Mouse (Mus musculus) limb, embryonic 14.5 days (tissue): ENCODE measurements around the gene Ube2m. TPM values are rescaled to one million over a fixed set of nuclear protein-coding genes. Genes with fewer than 3 reads are reported as not detected.

ENCODE experiments used
- ATAC-seq: fragments of 200-750 bp; cut with Nextera tagmentation; 2 replicates; pipeline ENCODE4 v1.8.0; 2017; ENCODE audit warnings: low read depth, moderate number of reproducible peaks, moderate TSS enrichment; ENCODE audit not compliant: low FRiP score
- DNase-seq: peaks from one replicate; pipeline ENCODE4 v3.0.0-alpha.2; 2015; ENCODE audit warnings: low spot score
- H3K27ac ChIP-seq: fragments of 300-500 bp; sonication (generic); replicated peaks from 2 replicates; pipeline ENCODE4 v1.5.1; 2014; ENCODE audit warnings: low read depth, mild to moderate bottlenecking, low read length, moderate library complexity, mixed read lengths
- H3K27me3 ChIP-seq: fragments of 300-500 bp; sonication (generic); 2 replicates; pipeline ENCODE4 v1.6.1; 2014; ENCODE audit warnings: low read length, mixed read lengths; ENCODE audit not compliant: control insufficient read depth, insufficient read depth
- H3K36me3 ChIP-seq: fragments of 300-500 bp; sonication (generic); 2 replicates; pipeline ENCODE4 v1.6.1; 2014; ENCODE audit warnings: mild to moderate bottlenecking, low read length, moderate library complexity, mixed read lengths; ENCODE audit not compliant: control insufficient read depth, insufficient read depth
- H3K4me1 ChIP-seq: fragments of 300-500 bp; sonication (generic); 2 replicates; pipeline ENCODE4 v1.6.1; 2014; ENCODE audit warnings: antibody characterized with exemption, low read length, mixed read lengths; ENCODE audit not compliant: control insufficient read depth, insufficient read depth
- H3K4me2 ChIP-seq: fragments of 300-500 bp; sonication (generic); replicated peaks from 2 replicates; pipeline ENCODE4 v1.6.1; 2014; ENCODE audit warnings: low read depth, mild to moderate bottlenecking, low read length, moderate library complexity; ENCODE audit not compliant: severe bottlenecking
- H3K4me3 ChIP-seq: fragments of 300-500 bp; sonication (generic); replicated peaks from 2 replicates; pipeline ENCODE4 v1.5.1; 2014; ENCODE audit warnings: low read length
- H3K9ac ChIP-seq: fragments of 300-500 bp; sonication (generic); 2 replicates; pipeline ENCODE4 v1.6.1; 2014; ENCODE audit warnings: mild to moderate bottlenecking, low read depth, low read length, moderate library complexity; ENCODE audit not compliant: severe bottlenecking
- H3K9me3 ChIP-seq: fragments of 300-500 bp; sonication (generic); 2 replicates; pipeline ENCODE4 v1.6.1; 2016; ENCODE audit warnings: low read length; ENCODE audit not compliant: control insufficient read depth
- POLR2A ChIP-seq: fragments of 200-500 bp; IDR thresholded peaks from 2 replicates; pipeline ENCODE4 v1.8.0; 2012; ENCODE audit warnings: inconsistent platforms, mild to moderate bottlenecking, moderate library complexity, borderline replicate concordance; ENCODE audit not compliant: insufficient read depth, insufficient read length; ENCODE audit errors: extremely low read depth
- WGBS: fragments of 180-500 bp; shearing (Covaris S2); extraction: QIAGEN DNeasy Blood & Tissue Kit; methylation state at CpG from one replicate; pipeline ENCODE4 v1.1.7; 2014; 5-methylcytosine and 5-hydroxymethylcytosine counted together
- polyA plus RNA-seq, 2 experiments: library from polyadenylated mRNA; depleted of rRNA in 1 of 2; stranded (reverse) in 1 of 2; unstranded in 1 of 2; fragments of >200 nt; fragmentation: Nextera tagmentation in 1 of 2; extraction: Ambion mirVana in 1 of 2; gene quantifications; 2 replicates each; pipeline versions ENCODE4 v1.2.1 to v1.2.3; 2012 to 2014

Ube2m gene
- polyA plus RNA-seq, 2 experiments: 159 to 294 TPM

DNA sequence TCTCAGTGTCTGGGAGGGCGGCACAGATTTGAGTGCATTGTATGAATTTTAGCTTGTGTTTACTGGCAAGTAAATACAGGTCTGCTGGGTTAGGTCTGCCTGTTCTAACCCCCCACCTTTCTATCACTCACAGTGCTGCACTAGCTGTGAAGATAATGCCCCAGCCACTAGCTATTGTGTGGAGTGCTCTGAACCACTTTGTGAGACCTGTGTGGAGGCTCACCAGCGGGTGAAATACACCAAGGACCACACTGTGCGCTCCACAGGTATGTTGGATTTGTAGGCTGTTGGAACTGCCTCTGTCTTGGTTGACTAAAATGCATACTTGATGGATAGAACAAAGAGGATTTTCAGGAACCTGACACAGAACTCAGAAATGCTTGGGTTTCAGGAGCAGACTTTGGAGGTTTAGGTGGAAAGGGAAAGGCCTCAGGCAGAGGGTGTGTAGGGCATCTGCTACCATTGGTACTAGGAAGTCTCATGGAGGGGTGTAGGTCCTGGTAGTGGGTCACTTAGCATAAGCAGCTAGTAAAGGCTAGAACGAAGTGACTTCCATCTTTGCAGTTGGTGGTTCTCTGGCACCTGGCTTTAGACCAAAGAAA, 12.5 kb downstream of the Ube2m start:
- ATAC-seq (no peak), DNase-seq (no peak)
- Histone ChIP-seq H3K4me1 (peaks cover 14% of the 10 kb centered on the region), H3K4me2 (peak overlapping the region; percentile 98), H3K9me3 (no peaks in the 10 kb centered on the region), H3K9ac (peak overlapping the region; percentile 98), H3K27me3 (no peaks in the 10 kb centered on the region), H3K27ac (0 out of 2 replicates have a peak overlapping the region, but pooled peaks have one; percentile 13), H3K36me3 (peaks cover 52% of the 10 kb centered on the region), H3K4me3 (peak overlapping the region; percentile 99)
- no peak for TF ChIP-seq POLR2A
- WGBS: 24% methylated on average over 4 of the region's 4 CpGs

DNA sequence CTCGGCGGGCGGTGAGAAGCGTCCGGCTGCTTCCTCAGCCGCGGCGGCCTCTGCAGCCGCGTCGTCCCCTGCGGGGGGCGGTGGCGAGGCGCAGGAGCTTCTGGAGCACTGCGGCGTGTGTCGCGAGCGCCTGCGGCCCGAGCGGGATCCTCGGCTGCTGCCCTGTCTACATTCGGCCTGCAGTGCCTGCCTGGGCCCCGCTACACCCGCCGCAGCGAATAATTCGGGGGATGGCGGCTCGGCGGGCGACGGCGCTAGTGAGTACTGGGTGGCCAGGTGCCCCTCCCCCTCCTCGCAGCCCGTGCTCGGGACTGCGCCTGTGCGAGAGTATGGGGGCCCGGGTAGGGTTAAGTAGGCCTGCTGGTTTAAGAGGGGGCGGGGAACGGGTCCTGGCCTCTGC, 13.3 kb downstream of the Ube2m start:
- H3K9ac ChIP-seq: peak overlapping the region; percentile 98
- H3K4me2 ChIP-seq: peak overlapping the region; percentile 98
- no peaks in the 10 kb centered on the region for H3K9me3 ChIP-seq
- DNase-seq (peak; percentile 60), ATAC-seq (peak; percentile 48)
- H3K27me3 ChIP-seq: no peaks in the 10 kb centered on the region
- peak overlapping the region; percentile 99 for H3K4me3 ChIP-seq
- H3K4me1 ChIP-seq: peaks cover 14% of the 10 kb centered on the region
- H3K27ac ChIP-seq: peak overlapping the region; percentile 99
- 1% methylated on average over 20 of the region's 44 CpGs for WGBS
- H3K36me3 ChIP-seq: peaks cover 44% of the 10 kb centered on the region
- no peak for TF ChIP-seq POLR2A

DNA sequence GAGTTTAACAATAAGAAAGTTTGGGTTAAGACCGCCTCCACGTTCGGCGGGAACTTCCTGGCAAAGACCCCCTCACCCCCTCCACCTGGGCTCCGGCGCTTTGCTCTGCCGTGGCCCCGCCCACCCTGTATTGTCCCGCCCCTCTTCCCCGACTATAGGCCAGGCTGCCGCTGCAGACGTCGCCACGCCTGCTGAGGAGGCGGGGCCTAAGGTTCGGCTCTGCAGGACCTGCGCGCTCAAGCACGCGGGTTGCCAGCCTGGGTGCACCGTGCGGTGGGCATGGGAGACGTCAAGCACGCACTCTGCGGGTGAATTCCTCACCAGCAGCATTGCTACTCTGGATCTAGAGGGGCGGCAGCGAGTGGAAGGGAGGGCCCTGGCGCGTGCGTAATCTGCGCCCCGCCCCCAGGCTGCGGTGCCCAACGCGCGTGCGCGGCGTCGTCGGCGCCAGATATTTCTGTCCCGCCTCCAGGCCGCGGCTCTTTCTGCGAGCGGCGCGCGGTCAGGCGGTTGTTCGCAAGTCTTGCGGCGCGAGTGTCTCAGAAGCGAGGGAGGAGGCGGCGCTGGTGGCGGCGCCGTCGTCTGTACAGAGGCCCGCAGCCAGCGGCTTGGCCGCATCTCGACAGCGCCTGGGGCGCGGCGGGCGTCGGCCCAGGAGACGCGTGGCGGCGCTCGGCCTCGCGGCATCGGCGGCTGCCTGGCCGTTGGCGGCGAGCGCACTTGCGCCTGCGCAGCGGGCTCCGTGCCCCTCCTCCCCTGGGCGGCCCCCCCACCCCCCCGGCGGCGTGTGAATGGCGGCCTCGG, 13.9 kb downstream of the Ube2m start:
- under 1% methylated on average over 53 of the region's 95 CpGs for WGBS
- TF ChIP-seq POLR2A: peak; percentile 97; the same call in 1 of the 2 replicates
- H3K4me1 ChIP-seq: peaks cover 14% of the 10 kb centered on the region

DNA sequence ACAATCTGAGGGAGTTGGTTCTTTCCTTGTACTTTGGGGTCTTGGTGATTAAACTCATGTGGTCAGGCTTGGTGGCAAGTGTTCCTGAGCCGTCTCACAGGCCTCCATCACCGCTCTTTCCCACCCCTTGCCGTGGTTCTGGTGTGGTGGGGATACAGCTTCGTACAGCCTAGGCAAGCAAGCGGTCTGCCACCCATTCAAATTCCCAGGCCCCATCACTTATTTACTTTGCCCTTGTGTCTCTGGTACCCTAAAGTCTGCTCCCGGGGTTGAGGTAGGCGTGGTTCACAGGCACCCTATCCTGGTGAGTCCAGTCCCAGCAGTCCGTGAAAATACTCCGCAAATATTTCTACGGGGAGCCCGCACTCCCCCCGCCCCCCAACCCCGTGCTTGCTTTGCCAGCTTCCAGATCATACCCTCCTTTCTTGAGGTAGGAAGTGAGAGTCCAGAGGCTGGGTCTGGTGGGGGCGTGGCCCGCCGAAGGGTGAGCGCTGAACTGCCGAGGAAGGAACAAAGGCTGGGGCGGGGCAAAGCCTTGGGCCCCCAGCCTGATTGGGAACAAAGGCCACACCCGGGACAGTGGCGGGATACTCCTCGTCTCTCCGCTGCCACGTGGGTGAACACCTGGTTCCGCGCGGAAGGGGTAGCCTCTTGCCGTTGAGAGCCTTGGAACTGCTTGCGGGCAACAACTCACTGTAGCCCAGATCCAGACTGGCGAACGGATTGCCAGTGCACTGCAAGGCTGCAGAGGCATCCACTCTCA, 15.1 kb downstream of the Ube2m start:
- TF ChIP-seq POLR2A: no peak
- DNase-seq (peak; percentile 88), ATAC-seq (peak; percentile 69)
- H3K4me3 ChIP-seq: peak overlapping the region; percentile 99
- no peaks in the 10 kb centered on the region for H3K9me3 ChIP-seq
- 2% methylated on average over 31 of the region's 31 CpGs for WGBS
- H3K4me2 ChIP-seq: peak overlapping the region; percentile 98
- H3K27ac ChIP-seq: peak overlapping the region; percentile 99
- peaks cover 14% of the 10 kb centered on the region for H3K4me1 ChIP-seq
- H3K27me3 ChIP-seq: no peaks in the 10 kb centered on the region
- peak overlapping the region; percentile 98 for H3K9ac ChIP-seq
- peaks cover 25% of the 10 kb centered on the region for H3K36me3 ChIP-seq

More for the DNA sequence above, 13.9 kb downstream of the Ube2m start:
- Histone ChIP-seq H3K4me2 (peak overlapping the region; percentile 98), H3K9ac (peak overlapping the region; percentile 98), H3K4me3 (peak overlapping the region; percentile 99), H3K27ac (peak overlapping the region; percentile 99), H3K27me3 (no peaks in the 10 kb centered on the region), H3K36me3 (peaks cover 37% of the 10 kb centered on the region), H3K9me3 (no peaks in the 10 kb centered on the region)
- ATAC-seq: peak; percentile 87
- DNase-seq: peak; percentile 94

DNA sequence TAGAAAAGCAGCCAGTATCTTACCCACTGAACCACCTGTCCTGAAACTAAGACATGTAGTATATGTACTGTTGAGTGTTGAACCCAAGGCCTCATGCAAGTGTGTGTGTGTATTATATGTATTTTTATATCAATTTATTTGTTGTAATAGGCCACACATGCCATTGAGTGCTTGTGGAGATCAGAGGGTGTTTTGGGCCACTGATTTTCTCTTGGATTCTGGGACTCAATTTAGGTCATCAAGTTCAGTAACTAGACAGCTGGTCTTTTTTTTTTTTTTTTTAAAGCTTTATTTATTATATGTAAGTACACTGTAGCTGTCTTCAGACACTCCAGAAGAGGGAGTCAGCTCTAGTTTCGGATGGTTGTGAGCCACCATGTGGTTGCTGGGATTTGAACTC, 22.9 kb downstream of the Ube2m start:
- no peaks in the 10 kb centered on the region for H3K36me3 ChIP-seq
- DNase-seq: no peak
- no peak for TF ChIP-seq POLR2A
- no peaks in the 10 kb centered on the region for H3K9me3 ChIP-seq
- no peak overlapping the region for H3K9ac ChIP-seq
- H3K4me3 ChIP-seq: no peak overlapping the region
- no peak overlapping the region for H3K4me2 ChIP-seq
- ATAC-seq: no peak
- WGBS: 77% methylated on average over 1 of the region's 1 CpGs
- no peaks in the 10 kb centered on the region for H3K27me3 ChIP-seq
- H3K27ac ChIP-seq: no peak overlapping the region
- H3K4me1 ChIP-seq: peaks cover 4% of the 10 kb centered on the region
